Mouse (Mus musculus) c-Kit-positive CD71-positive TER-119-positive erythroid progenitor cells, embryonic 14.5 days (primary cell): ENCODE results near the gene Exoc3l2.

Experiments
- DNase-seq: peaks from one replicate; pipeline ENCODE4 v3.0.0-alpha.2; 2013; ENCODE audit warnings: low spot score

Gene Exoc3l2

DNA sequence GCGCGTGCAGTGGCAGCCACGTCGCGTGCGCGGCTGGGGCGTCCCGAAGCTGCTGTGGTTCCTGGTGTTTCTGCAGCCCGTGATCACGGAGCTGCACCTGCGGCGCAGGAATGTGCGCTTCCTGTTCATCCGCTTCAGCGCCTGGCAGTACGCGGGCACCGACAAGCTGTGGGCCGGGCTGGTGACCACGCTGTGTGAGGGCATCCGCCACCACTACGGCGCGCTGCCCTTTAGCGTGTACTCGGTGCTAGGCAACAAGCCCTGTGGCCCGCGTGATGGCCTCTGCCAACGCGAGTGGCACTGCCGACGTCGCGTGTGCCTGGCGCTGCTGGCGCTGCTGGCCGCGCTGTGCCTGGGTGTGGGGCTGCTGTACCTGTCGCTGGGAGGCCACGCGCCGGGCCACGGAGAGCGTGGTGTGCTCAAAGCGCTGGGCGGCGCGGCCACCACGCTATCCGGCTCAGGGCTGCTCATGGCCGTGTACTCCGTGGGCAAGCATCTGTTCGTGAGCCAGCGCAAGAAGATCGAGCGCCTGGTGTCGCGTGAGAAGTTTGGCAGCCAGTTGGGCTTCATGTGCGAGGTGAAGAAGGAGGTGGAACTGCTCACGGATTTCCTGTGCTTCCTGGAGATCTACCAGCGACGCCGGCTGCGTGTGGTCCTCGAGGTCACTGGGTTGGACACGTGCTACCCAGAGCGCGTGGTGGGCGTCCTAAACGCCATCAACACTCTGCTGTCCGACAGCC, 60.1 kb downstream of the Exoc3l2 start:
- DNase-seq, result no peak

DNA sequence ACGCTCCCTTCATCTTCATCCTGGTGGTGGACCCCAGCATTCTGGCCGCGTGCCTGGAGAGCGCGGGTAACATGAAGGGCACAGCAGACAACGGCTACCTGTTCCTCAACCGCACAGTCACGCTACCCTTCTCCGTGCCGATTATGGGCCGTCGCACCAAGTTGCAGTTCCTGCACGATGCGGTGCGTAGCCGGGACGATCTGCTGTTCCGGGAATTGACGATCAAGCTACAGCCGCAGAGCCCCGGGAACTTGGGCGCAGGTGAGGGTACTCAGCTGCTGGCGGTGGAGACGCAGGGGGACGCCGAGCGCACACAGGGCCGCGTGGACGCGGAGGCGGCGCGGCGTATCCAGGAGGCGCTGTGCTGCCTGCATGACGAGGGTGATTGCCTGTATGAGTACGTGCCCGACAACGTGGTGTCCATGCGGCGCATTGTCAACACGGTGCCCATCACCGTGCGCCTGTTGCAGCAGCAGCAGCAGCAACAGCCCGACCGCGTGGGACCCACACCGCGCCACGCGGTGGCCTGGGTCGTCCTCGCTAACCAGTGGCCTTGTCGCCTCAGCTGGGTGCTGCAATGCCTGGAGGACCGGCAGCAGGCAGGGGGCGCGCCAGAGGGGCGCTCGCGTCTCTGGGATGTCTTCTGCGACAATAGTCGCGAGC, 60.8 kb downstream of the Exoc3l2 start:
- DNase-seq, result no peak

DNA sequence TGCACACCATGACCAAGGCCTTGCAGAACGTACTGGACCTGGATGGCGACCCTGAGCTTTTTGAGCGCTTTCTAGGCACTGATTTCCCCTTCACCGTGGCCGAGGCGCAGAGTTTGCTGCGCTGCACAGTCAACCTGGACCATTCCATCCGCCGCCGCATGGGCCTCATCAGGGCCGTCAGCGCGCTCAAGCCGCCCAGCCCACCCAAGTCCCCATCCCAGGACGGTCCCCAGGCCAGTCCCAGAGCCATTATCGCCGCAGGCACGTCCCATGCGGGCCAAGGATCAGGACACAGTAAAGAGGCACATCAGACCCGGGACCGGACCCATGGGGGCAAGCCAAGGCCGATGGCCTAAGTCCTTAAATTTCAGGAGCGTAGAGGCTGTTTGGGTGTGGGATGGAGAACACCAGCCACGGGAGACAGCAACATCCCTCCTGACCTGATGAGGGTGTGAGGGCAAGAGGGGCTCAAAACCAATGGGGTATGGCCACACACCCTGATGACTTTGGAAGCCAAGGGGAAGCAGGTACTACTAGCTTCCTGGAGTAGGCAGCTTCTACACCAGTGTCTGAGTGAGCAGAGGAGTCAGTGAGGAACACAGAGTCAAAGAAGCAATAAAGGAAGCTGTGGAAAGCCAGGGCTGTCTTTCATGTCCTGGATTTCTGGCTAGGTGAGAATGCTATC, 61.4 kb downstream of the Exoc3l2 start:
- DNase-seq, result no peak

DNA sequence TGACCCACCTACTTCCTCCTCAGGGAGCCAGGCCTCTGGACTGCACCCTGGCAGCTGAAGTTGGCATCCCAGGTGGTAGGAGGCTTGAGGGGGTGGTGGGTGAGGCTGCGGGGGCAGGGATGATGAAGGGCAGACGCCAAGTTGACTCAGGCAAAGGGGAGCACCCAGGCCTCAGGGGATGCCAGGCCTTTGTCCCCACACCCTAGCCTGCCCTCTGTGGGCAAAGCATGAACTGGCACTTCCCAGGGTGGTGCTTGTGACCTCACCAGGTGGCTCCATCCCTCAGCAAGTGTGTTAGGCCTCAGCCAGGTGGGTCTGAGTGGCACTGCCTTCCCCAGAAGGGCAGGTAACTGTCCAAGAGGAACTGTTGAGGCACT, 62.0 kb downstream of the Exoc3l2 start:
- no peak for DNase-seq

DNA sequence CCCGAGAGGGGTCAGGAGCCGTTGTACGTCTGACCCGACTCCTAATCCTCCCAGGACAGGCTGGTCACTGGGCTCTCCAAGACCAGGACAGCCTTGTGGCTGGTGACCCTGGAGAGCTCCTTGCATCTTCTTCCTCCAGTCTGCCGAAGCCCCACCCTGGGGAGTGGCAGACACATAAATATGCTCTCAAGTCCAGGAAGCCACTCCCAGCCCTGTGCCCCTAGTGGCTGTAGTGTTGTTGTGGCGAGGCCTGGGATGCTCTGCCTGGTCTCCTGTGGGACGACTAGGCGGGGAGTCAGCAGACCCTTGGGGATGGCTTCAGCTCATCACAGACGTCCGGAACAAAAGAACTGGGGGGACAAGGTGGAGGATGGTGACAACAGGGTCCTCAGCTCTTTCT, 67.9 kb downstream of the Exoc3l2 start:
- DNase-seq, result no peak

DNA sequence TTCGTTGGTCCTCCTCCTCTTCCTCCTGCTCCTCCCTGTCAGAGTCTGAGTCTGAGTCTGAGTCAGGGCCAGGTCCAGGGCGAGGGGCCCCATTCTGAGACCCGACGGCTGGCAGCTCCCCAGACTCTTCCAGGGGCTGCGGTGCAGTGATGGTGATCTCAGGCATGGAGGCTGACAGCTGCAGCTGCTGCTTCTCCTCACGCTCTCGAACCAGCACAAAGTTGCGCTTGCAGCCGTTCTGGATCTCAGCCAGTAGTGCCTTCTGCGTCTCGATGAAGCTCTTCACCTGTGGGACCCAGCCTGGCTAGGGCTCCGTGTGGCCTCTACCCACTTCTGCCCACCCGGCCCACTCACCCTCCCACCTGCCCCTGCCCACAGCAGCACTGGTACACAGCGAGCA, 69.1 kb downstream of the Exoc3l2 start:
- no peak for DNase-seq

DNA sequence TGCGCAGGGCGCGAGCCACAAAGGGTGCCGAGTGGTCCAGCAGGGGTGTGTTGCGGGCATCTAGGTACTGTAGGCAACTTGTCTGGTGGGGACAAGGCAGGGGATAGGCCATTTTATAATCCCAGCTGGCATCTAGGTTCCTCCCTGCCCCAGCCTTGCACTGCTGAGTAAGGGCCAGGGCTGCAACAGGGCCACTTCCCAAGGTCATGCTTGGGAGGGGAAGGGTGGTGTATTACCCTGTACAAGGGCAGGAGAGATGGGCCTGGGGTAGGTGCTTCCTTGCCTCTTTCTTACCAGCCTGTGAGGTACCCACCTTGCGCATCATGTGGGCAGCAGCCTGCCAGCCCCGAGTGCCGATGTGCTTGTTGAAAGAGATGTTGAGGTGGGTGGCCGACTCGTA, 71.5 kb downstream of the Exoc3l2 start:
- DNase-seq, result no peak

DNA sequence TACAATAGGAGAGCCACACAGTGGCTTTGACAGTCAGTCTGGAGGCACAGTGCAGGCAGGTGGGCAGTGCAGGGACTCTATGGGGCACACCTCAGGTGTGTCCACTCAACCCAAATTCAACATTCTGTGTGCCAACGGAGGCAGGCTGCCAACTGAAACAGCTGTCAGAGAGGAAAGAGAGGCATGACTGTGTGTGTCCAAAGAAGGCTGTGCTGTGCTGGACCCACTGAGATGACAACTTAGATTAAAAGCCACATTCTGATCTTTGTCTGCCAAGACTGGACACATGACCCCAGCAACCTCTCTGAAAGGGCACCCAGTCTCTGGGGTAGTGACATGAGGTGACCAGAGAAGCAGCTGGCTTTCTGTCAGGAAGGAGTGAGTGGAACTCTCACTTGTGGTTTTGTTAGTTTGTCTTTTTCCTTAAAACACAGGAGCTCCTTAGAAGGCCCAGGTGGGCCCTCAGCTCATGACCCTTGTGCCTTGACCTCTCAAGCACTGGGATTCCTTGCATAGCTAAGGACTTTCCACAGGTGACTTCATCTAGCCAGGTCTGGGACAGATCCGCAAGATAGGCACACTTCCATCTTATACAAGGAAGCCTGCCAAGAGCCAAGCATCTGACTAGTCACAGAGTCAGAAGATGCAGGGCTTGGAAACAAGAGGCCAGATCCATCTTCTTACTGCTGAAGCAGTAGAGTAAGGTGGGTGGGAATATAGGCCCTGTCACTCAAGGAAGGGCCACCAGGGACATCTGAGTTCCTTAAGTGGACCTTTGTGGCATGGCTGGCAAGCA, 77.8 kb downstream of the Exoc3l2 start:
- DNase-seq, result no peak

DNA sequence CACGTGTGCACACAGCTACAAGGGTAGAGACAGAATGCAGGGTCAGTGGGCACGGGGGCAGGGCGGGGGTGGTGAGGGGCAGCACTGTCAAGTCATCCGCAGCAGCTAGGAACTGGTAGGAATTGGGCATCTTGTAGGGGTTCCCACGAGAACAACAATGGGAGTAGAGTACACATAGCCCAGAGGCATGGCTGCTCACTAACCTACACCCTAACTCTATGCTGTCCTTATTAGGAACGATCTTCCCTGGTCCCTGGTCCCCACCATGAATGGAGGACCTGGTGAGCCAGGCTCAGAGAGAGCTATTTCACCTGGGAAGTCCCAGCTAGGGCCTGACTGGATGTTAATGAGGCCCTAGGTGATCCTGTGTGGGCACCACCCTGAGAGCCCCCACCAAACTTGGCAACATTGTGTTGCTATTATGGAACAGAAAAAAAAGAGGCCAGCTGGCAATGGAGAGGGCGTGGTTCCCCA, 78.6 kb downstream of the Exoc3l2 start:
- DNase-seq, result no peak

DNA sequence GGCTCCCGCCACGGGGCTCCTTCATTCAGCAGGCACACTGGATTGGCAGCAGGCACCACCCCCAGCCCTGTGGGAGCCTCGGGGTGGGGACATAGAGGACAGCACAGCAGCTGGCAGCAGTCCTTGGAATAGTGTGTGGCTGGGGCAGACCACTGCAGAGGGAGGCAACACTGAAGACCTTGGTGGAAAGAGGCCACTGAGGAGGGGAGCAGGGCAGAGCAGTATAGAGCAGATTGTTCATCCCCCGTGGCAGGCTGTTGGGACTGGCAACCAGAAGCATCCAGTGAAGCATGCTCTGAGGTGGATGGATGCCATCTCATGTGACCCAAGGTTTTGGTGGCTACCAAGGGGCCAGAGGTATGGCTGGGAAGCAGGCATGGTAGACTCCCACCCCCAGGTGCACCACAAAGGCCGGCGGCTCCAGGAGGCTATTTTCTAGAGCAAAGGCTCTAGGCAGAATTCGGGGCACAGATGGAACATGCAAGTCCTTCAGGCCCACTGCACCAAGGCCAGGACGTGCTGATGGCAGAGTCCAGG, 79.1 kb downstream of the Exoc3l2 start:
- no peak for DNase-seq

DNA sequence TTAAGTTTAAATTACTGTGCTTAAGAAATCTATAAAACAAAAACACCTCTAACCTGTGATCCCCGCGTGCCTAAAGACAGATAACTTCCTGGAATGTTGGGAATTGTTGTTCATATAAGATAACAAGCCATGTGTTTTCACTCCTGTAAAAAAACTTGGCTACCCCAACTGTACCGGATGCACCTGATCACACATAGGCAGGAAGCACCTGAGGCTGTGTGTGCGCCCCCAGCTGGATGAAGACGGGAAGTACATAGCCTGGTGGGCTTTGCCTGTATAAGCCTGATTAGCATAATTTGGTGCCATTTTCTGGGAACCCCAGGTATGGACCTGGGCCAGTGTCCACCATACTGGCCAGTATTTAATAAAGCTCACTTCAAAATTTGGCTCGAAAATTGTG, 80.5 kb downstream of the Exoc3l2 start:
- no peak for DNase-seq

DNA sequence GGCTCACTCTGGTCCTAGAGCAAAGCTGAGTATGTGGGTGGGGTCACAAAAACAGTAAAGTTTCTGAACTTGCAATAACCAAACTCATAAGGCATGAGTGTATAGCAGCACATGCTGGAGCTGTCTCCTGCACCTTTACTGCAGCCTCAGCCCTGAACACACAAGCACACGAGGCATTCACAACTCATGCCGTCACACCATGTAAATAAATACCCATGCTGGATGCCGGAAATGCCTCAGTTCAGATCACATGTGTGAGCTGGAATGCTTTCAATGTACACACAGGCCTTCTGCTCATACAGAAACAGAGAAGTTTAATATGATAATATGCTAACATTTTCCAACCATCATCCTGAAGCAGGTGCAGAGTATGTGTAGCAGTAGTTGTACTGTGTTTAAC, 82.9 kb downstream of the Exoc3l2 start:
- DNase-seq, result no peak
